Comparison of ENCODE assay signal across 12 mouse cellular contexts in genomic region chr7:98873316-98873715, GRCm38 (mm10).
"Had no signal": no experiment of that assay in that cellular context is flagged by ENCODE, and none has a peak within 500 bp of the region (broad histone marks: within the 10 kb centered on the region; RNA-seq: fewer than 3 reads in every experiment).

No protein-coding gene starts in this region.

- DNase-seq: lung, adult 18-20 months; lung, embryonic 14.5 days; lung, postnatal 10 days; lung, postnatal 4 days; midbrain, embryonic 14.5 days; retina, postnatal 1 day; right cerebral cortex, adult 18-20 months; right cerebral cortex, postnatal 25 days; right cerebral cortex, postnatal 4 days; spleen, adult 18-20 months; thymus, adult 18-20 months; thymus, postnatal 36 days had no signal
